Mouse (Mus musculus) layer of hippocampus, postnatal 25 days (tissue): ENCODE results near the gene Tfip11. TPM values are rescaled to one million over a fixed set of nuclear protein-coding genes. Genes with fewer than 3 reads are reported as not detected.

ENCODE experiments used
- DNase-seq, 2 experiments: peaks; one replicate each; pipeline ENCODE4 v3.0.0; 2022; ENCODE audit warnings: mixed read lengths in 2 of 2, low spot score in 1 of 2; ENCODE audit errors: extremely low spot score in 1 of 2
- total RNA-seq, 2 experiments: library from RNA; stranded (reverse); gene quantifications; 2 replicates each; pipeline ENCODE4 v1.2.3; 2021

Tfip11 gene
- total RNA-seq, 2 experiments from 2014 or later: 35.3 to 40.1 TPM

DNA sequence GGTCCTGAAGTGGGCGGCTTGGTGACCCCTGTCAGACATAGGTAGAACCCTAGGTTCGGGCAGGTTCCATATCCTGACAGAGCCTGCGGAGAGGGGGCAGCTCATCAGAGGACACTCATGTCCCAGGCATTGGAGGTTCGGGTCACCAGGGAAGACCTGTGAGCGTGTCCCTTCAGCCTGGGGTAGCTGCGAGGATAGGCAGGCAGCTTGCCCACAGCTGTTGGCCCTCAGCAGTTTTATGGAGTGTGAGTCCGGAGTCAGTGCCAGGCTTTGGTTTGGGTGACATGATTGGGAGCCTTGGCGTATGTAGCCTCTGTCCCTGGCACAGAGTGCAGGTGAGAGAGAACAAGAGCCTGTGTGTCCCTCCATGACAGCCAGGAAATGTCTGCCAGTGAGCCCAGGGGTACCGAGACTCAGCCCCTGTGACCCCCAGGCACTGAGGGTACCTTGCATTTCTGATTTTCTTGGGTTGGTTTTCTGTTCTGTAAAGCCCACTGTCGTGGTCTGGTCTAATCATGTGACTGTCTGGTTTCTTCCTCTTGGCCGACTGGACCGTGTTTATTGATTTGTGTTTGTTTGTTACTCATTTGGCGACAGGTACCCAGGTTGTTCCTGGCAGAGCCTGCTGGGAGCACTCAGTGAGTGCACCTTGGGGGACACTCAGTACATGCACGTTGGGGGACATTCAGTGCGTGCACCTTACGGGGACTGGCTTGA lies 36.2 kb upstream of the Tfip11 start:
- DNase-seq: no peak

DNA sequence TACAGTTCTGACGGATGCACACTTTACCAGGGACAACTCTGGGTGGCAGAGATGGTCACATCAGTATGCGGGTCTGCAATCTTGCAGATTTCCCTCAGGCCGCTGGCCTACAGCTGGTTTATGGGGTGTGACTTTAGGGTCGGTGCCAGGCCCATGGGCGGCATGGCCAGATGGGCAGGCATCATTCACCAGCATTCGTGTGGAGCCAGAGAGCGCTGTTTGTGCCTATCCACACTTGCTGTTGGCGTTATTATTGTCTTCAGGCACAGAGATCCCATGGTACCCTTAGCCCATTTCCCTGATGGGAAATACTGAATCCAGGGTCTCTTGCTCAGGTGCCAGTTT lies 35.6 kb upstream of the Tfip11 start:
- DNase-seq: no peak

DNA sequence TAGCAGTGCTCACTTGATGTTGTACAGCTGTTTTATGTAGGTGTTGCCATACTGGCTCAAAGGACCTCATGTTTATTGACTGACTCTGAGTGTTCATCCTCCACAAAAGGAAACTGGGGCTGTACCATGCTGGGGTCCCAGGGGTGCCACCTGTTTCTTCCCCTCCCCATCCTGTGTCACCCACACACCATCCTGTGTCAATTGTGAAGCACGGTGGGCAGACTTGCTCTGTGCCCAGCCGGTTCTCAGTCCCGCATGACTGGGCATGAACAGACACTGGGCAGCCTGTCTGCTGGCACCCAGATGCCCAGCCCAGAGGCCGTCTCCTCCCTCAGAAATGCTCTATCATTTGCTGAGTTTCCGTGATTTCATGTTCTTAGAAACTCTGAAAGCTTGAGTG lies 34.3 kb upstream of the Tfip11 start:
- no peak for DNase-seq

DNA sequence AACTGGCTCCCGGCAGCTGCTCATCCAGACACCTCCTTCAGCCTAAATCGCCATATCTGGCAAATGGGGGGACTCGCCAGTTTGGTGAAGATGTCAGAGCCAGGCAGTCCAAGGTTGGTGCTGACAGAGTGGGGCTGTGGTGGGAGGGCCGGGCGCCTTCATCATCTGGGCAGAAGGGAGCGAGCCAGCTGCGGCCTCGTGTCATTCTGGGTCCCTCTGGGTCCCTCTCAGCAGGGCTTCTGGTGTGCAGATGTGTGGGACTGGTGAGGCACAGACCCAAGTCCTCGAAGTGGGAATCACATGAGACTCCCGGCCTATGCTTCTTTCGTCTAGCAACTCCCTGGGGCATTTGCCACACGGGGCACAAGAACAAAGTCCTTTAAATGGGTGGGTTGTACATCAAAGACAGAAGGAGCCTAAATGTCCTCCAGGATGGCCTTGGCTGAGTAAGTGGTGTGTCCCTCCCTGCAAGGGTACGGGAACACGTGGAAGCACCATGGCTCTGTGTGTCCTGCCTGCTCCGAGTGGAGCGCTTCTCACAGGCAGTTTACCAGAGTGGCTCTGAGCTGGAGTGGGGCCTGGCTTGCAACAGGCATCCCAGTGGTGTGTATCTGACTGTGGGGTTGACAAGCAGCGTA lies 33.7 kb upstream of the Tfip11 start:
- no peak for DNase-seq

DNA sequence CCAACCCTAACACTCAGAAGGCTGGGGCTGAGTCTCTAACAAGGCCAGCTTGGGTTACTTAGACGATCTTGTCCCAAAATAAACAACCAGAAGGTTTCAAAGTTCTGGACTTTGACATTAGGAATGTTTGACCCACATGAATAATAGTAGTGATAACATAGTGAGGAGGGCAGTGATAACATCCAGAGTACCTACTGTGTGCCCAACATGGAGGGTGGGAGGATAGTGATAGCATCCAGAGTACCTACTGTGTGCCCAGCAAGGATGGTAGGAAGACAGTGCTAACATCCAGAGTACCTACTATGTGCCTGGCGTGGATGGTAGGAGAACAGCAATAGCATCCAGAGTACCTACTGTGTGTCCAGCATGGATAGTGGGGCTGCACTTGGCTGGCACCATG lies 32.4 kb upstream of the Tfip11 start:
- DNase-seq: no peak

DNA sequence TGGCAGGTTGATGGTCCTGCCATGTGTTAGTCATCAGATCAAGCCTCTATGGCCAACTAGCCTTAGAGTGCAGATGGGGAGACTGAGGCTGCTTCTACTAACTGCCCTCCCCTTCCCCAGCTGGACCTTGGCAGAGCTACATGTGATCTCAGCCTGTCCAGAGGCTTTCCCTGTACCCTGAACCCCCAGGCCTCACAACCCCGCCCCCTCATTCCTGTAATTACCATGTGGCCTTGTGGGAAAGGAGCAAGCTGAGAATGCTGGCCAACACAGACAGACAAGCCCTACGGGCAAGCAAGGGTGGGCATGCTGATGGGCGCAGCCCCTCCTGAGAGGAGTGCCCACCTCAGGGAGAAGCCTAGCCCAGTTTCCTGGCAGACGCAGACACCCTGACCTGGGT lies 31.5 kb upstream of the Tfip11 start:
- DNase-seq: no peak

DNA sequence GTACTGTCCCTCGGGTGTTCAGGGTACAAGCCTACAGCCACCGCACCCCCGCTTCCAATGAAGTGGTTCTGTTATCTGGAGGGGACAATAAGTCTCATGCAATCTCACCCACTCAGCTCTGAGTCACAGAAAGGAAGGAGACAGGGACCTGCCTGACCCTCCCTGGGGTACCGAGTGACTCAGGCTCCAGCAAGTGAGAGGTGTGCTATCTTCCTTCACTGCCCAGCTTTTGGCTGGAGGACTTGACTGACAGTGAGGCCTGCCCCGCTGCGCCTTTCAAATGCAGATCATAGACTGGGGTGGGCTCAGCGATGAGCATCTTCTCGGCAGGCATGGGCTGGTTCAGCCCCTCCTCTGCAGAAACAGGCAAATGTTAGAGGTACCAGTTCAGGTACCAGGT lies 31.0 kb upstream of the Tfip11 start:
- DNase-seq: no peak

DNA sequence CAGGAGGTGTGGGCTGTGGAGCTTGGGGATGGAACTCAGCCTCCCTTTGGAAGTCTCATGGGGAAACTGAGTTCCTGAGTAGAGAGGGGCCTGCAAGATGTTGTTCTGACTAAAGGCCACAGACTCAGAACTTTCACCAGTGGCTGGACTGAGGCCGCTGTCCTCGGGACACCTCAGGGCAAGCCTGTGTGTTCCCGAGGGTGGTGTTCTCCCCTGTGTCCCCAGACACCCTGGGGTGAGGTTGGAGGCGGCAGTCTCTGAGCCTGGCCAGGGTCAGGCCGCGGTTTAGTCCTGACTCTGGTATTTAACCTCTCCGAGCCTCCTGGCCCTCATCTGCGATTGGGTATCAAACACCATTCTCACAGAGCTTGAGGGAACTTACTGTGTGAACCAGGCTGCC lies 30.6 kb upstream of the Tfip11 start:
- no peak for DNase-seq

DNA sequence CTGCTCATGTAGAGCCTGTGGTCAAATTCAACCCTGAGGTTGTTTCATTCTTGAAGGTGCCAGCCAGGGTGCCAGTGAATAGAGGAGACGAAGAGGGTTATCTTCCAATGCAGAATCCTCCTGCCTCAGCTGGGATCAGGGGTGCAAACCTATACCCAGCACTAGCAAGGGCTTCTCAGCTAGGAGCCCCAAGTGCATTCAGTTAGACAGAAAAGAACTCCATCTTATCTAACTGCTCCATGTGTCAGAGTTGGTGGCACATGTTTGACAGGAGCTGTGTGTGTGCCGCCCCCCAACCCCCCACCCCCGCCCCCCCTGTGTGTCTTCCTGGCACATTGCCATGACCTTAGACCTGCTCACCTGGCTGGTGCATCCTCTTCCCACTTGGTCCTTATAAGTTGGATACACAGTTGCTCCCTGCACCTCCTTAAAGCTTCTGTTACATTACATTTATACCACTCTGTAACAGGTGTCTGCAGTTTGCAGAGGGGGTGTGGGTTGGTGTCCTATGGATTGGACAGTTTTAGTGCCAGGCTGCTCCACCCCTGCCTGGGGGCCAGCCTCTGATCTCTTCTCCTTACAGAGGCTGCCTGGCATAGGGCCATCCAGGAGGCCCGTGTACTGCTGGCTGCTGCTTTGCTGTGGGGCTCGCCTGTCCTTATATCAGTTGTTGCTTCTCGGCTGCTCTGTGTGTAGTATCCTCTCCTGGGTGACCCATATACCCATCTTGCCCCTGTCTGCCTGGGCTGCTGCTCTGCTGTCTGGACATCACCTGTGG lies 29.6 kb upstream of the Tfip11 start:
- DNase-seq: no peak

DNA sequence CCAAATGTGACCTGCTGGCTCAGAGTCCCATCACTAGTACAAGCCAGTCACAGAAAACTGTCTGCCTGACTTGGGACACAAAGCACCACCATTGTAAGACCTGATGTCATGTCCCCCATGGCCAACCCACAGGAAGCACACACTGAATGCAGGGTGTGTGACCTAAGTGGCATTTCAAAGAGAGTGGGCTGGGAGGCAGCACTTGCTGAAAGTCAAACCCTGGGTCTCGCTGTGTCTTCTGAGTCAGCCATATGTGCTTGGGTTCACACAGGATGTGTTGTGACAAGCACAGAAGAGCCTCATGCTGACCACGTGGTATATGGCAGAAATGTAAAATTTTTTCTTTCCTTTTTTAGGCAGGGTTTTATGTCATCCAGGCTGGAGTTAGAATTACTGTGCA lies 28.9 kb upstream of the Tfip11 start:
- no peak for DNase-seq

DNA sequence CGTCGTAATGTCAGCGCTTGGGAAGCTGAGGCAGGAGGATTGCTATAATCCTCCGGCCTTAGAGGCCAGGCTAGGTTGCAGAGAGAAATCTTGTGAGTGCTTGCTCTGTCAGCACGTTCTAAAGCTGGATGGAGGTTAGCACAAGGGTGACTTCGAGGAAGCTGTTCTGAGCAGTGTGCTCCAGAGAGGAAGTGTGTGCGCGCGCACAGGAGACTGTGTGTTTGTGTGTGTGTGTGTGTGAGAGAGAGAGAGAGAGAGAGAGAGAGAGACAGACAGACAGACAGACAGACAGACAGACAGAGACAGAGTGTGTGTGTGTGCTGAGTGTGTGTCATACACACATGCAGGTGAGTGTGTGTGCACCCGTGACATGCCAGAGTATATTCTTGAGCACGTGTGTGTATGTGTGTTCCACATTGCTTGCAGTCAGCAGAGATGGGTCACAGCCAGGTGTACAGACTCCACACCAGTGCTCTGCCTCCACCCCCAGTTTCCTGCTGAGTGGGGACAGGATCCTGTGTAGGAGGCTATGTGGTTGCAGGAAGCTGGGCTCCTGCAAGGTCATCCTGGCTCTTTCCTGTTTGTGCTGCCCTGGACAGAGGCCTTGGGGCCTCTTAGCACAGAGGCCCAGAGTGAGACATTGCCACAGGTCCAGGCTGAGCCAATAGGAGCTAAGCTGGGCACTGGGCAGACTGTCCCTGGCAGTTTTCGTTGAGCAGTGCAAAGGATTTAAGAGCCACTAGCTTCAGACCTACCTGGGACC lies 27.8 kb upstream of the Tfip11 start:
- DNase-seq: no peak

DNA sequence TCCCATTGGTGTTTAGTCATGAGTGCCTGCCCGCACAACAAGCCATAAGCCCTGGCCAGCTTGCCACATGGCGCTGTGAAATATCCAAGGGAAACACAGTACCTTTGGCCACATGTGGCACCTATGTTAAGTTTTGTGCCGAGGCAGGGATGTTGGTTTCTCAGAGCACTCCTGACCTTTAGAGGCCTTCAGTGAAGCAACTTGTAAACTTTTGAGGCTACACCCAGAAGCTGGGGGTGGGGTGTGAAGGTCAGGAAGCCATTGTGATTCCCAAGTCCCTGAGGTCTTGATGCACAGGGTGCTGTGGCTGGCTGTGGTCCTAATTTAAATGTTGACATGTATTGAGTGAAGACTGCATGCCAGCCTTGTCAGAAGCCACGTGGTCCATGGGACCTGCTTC lies 26.8 kb upstream of the Tfip11 start:
- no peak for DNase-seq

DNA sequence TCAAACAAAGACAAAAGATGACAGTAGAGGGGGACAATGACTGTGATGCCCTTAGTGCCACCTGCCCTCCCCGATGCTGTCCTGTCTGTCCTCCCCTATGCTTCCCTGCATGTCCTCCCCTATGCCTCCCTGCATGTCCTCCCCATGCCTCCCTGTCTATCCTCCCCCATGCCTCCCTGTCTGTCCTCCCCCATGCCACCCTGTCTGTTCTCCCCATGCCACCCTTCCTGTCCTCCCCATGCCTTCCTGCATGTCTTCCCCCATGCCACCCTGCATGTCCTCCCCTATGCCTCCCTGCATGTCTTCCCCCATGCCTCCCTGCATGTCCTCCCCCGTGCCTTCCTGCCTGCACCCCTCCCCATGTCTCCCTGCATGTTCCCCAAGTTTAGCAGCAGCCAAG lies 26.0 kb upstream of the Tfip11 start:
- DNase-seq: no peak

DNA sequence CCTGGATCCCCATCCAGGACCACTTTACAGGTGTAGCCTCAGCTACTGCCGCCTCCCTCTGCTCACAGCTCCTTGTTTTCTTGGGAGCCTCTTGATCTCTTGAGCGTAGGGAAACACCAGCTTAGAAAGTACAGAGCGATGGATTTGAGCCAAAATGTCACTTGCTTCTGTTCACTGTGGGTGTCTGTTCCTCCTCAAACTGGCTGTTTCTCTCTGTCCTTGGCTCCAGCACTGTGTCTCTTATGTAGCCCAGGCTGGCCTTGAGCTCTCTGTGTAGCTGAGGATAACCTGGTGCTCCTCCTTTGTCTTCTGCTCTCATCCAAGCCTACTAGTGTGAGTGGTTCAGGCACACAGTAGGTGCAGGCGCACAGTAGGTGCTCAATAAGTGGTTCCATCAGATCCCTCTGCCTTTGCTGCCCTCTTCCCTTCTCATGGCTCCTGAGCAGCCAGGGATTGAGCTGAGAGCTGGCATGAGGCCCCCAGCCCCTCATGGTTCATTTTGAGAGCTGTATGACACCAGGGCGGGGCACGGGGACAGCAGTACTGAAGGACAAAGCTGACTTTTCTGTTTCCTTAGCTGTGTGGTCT lies 25.3 kb upstream of the Tfip11 start:
- no peak for DNase-seq

DNA sequence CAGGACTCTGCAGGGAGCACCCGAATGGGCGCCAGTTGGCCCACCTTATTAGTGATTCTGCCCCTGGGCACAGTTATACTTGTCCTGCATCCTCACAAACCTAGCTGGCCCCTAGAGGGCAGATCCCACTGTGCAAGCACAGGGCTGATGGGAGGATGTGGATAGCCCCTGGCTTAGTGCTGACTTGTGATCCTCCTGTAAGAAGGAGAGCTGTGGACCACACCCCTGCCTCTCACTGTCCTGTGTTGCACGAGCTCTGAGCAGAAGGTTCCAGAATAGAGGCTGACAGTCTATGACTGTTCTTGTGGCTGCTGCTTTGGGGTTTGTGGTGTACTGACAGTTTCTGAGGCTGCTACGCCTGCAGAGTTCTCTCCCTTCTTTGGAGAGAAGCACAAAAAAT lies 24.5 kb upstream of the Tfip11 start:
- no peak for DNase-seq

DNA sequence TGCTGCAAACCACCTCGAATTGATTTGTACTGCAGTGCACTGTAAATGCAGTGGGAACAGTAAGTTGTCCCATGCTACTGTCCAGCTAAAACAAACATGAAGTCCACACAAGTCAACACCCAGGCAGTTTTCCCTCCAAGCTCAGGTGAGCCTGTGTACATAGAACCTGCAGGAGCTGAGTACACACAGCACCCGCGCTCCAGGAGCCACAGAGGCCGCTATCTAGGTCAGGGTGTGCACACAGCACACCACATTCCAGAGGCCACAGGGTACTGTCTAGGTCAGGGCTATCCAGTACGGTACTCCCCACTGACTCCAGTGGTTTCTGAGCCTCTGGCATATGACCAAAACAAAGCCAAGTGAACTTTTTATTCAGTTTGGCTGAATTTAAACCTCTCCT lies 23.8 kb upstream of the Tfip11 start:
- DNase-seq: no peak

DNA sequence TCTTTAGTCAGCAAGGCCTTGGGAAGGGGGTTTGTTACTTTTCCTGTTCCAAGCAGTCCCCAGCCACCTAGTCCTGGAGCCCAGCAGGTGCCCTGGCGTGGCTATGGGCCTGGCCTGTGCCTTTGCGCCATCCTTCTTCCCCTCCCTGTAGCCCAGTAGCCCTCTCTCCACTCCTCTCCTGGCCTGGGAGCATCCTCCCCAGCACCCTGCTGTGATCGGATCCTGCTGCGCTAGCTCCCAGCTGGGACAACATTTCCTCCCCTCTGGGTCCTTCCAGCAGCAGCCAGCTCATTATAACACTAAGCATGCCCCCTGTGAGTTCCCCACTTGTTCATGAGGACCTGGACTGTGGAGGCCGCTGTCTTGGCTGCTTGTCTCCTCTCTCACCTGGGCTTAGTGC lies 20.3 kb upstream of the Tfip11 start:
- DNase-seq: no peak

DNA sequence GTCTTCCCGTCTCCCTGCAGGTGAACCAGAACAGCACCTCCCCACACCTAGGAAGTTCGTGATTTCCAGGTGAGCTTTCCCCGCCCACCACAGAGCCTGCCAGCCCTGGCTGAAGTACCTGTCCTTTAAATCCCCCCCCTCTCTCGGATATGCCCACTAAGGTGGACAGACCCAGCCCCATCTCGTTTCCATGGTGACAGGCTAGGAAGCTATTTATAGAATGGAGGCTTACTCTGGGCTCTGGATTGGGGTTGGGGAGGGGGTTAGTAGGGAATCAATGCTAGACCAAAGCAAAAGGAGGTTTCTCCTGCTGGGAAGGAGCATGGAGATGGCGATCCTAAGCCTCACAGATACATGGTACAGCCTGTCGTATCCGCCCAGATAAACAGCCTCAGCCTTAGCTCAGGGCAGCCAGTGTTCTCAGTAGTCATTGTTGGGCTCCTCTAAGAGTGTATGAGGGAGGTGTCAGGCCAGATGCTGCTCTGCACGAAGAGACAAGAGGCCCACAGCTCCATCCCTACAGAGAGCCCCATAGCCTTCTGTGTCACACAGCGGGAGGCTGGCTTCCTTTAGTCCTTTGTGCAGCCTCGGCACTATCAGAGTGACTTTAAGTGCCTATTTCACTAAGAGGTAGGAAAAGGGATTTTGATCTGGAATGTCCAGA lies 12.8 kb upstream of the Tfip11 start:
- no peak for DNase-seq

DNA sequence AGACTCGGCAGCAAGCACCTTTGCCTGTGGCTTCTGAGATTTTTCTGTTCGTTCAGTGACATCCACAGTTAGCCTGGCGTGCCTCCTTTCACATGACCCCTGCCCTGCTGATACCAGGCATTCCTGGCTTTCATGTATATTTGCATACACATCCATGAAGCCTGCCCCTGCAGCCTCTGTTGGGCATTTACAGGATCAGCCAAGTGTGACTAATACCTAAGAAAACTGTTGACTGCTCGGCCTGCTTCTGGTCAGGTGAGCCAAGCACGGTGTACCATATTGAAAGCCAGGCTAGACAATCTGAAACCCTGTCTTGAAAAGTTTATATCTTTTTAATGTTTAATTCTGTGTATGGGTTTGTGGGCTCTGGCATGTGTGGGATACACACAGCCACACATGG lies 9.7 kb upstream of the Tfip11 start:
- DNase-seq: no peak

DNA sequence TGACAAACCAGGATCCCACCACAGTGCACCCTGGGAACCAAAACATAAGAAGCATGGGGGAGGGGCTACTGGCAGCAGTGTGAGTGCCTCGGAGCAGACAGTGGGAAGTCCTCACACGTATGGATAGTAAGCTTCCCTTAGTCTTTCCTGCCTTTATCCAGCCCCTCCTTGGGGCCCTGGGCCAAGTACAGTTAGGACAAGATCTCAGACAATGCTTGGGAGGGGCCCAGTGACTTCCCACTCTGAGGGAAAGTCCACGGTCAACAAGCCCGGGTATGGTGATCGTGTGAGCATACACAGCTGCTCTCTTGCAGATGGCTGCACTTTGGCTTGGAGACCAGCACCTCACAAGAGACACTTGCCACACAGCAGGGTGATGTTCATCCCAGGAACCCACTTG lies 8.8 kb upstream of the Tfip11 start:
- DNase-seq: no peak
